Mouse (Mus musculus) R1 (cell line): ENCODE data around the gene Usp49.
"Not testable (repeated sequence)": the region's sequence is repeated elsewhere in the genome, so short reads cannot be mapped to it uniquely, and the experiment has no call there.

Experiments used
- DNase-seq: peaks from one replicate; pipeline ENCODE4 v3.0.0-alpha.2; 2018; ENCODE audit warnings: low read depth, low spot score

Usp49 gene

DNA sequence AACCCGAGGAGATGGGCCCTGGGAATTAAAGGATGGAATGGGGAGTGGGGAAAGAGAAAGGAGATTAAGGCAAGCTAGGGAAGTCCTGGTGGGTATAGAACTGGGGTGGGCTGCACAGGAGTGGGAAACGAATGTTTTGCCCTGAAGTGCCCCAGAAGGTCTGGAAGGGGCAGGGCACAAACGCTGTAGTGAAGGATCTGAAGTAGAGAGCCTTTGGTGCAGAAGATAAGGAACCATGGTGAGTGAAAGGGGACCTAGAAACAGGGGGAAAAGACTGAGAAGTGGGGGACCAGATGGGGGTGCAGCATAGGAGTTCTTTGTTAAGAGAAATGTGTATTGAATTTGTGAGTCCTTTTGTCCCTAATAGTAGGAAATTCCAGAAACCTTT, at the start of gene Usp49:
TSS of gene Usp49 (plus strand) at position 13 of the 388 bp plus-strand sequence.
- DNase-seq, result no peak

GRCm38 (mm10) chr17:47580962-47581361, 49.5 kb upstream of the Usp49 start:
- DNase-seq, result peak; percentile 55

DNA sequence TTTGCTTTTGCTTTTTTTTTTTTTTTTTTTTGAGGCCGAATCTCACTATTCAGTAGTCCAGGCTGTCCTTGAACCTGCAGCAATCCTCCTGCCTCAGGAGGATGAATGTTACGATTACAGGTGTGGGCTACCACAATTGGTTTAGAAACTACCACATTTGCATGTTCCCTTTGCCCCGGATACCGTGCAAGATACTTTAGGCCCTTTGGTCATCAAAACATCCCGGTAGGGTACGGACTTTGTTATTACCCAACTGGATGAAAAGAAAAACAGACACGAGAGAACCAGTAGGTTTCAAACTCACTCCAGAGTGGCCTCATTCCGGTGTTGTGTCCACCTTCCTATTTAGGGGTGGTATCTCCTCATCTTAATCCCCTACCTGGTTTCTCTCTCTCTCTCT, 42.0 kb upstream of the Usp49 start:
- no peak for DNase-seq

DNA sequence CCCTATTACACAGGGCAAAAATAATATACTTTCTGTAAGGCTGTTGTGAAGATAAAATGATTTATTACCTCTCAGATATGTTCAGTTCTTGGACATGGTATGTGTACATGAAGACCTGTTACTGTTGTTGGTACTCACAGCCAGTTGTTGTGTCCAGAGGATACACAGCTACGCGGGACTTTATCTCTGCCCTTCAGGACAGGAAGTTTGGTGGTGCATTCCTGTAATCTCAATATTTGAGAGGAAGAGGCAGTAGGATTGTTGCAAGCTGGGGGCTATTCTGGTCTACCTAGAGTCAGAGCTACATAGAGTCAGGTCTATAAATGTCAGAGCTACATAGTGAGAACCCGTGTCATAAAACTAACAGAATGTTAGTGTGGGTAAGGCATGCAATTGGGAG, 39.4 kb upstream of the Usp49 start:
- no peak for DNase-seq

GRCm38 (mm10) chr17:47593215-47593853, 37.2 kb upstream of the Usp49 start:
- DNase-seq, result peak; percentile 96

DNA sequence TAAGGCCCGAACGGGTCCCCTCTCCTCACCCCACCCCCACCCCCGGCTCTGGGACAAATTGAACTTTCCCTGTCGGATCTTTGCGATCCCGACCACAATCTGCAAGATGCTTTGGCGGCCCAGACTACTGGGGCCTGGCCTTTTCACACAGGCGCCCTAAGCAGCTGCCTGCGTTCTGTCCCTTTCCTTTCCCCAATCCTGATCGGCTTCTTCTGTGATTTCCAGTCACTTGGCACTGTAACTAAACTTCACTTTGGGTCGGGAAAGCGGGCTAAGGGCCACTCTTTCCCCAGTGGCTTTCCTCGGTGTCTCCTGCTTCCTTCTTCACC, 36.7 kb upstream of the Usp49 start:
- no peak for DNase-seq

DNA sequence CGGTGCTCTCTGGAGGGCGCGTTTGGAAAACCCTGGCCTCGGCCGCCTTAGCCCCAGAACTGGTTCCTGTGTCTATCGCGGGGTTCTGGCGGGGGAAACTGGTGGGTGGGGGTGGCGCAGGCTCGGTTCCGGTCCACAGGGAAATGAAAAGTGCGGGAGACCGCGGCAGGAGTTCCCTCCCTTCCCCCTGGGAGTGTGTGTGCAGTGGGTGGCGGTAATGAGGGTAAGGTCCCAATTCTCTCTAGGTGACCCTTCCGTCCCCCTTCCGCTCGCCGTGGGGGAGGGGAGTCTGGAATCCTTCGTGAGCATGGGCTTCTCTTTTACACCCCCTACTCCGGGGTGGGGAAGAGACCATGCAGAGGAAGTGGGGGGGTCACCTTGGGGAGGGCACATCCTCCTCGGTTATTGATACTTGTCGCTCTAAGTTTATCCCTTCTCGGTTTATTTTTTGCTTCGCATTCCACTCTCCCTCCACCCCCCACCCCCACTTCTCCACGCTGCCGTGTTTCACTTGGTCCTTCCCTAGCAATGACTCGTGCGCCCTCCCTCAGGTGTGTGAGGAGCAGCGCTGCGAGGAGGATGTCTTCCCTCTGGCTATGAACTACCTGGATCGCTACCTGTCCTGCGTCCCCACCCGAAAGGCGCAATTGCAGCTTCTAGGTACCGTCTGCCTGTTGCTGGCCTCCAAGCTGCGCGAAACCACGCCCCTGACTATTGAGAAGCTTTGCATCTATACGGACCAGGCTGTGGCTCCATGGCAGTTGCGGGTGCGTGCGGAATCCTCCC, 36.1 kb upstream of the Usp49 start:
- DNase-seq, result peak; percentile 76

GRCm38 (mm10) chr17:47594969-47595247, 35.6 kb upstream of the Usp49 start:
- DNase-seq, result no peak

GRCm38 (mm10) chr17:47595248-47596161, 35.0 kb upstream of the Usp49 start:
- peak; percentile 92 for DNase-seq

DNA sequence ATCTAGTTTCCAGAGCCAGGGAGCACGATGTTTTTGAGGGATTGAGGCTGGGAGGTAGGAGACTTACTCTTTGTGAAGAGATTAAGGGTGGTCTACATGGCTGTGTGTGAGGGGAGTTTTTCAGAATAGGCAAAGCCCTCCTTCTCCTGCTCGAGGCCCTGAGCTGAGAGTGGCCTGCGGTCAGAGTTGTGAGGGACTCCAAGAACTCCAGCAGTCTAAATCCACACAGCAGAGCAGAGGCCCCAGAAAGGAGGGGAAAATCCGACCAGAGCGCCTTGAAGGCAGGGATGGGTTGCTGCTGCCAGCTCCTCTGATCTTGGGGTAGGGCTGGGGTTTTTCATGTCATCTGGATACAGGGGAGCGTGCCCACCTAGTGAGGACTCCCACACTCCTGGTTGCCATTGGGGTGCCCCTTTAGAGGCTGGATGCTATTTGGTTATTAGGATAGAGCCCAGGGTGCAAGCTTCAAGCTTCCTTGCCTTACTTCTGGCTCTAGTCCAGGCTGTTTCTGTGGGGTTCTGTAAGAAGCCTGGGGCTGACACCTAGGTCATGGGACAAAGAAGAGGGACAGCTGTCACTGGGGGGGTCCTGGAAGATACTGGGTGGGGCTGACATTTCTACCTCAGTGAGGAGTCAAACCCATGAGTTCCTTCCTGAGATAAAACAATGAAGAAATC, 34.2 kb upstream of the Usp49 start:
- no peak for DNase-seq

- DNase-seq, result peak; percentile 53
These were observed 33.7 kb upstream of the Usp49 start for GRCm38 (mm10) chr17:47596839-47597164.

- DNase-seq, result no peak
These were observed 33.2 kb upstream of the Usp49 start for GRCm38 (mm10) chr17:47597261-47597660.

- peak; percentile 88 for DNase-seq
These were observed 32.5 kb upstream of the Usp49 start for GRCm38 (mm10) chr17:47597838-47598579.

- not testable (repeated sequence) for DNase-seq
These were observed 31.7 kb upstream of the Usp49 start for GRCm38 (mm10) chr17:47598580-47599304.

DNA sequence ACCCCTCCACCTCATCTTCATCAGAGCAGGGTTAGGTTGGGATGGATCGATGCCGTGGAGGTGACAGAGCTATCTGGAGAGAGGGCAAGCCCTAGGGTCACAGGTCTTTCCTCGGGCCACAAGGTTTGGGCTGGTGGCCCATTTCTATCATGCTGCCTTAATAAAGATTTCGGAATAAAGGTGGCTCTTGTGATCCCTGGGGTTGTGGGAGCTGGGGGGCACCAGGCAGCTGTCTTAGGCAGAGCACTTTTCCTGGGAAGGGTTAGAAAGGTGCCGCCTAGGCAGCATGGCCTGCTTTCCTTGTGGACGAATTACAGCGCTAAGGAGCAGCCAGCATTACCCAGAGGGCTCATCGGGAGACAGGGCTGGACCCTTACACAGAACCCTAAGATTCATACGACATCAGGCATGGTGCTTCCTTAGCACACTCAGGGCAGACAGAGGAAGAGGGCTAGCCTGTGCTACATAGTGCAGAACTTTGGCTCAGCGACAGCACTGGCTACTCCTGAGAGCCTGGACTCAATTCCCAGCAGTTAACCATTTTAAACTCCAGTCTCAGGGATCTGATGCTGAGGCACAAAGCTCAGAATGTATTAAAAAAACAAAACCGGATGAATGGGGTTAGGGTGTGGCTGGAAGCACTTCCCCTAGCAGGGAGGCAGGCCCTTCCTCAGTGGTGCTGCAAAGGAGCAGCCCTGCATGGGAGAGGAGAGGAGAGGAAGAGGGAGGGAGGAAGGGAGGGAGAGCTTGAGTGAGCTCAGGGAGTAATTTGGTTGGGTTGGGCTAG, 30.8 kb upstream of the Usp49 start:
- peak; percentile 86 for DNase-seq

DNA sequence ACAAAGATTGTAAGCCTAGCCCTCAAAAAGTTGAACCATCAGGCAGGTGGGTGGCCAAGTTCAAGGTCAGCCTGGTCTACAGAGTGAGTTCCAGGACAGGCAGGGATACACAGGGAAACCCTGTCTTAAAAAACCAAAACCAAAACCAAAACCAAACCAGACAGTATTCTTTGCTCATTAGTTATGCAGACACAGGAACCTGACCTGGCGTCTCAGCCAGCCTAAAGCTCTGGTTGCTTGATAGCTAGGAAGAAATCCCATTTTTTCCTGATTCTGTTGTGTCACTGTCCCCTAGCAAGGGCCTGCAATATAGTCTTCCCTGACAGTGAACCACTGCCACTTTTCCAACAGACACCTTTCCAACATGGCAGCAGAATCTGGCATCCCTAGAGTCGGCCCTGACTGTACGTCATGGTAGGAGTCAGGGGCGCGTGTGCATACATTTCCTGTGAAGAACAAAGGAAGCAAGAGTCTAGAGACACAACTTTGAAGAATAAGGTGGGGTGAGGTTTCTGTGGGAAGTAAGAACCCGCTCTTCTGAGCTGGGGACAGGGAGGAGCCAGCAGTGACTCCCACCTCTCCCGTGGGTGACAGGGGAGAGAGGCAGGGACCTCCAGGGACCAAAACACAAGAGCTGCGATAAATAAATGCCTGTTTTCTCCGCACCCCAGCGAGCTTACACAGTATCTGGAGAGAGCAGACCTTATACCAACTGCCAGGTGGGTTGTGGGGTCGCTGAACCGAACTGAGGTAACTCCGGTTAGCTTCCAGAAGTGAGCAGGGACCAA, 29.7 kb upstream of the Usp49 start:
- DNase-seq, result peak; percentile 64

DNA sequence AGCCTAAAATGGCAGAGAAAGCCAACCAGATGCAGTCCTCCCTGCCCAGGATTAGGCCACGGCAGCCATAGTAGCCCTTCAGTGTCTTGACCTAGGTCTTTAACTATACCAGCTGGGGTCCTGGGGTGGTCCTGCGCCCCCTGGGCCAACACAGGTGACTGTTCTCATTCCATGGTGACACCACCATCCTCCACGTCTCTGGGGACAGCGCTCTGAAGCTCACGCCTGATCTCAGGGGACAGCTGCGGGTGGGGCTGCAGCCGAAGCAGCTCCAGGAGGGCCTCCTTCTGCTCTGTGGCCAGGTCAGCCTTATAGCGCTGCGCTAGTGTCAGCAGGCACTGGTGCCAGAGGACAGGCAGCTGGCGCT, 29.1 kb upstream of the Usp49 start:
- DNase-seq, result no peak

GRCm38 (mm10) chr17:47602289-47602688, 28.2 kb upstream of the Usp49 start:
- no peak for DNase-seq

DNA sequence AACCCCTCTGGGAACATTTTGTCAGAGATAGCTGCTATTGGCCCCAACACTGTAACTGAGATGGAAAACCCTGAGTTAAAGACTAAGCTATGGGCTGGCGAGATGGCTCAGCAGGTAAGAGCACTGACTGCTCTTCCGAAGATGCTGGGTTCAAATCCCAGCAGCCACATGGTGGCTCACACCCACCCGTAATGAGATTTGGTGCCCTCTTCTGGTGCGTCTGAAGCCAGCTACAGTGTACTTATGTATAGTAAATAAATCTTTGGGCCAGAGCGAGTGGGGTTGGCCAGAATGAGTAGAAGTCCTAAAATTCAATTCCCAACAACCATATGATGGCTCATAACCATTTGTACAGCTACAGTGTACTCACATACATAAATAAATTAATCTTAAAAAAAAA, 24.3 kb upstream of the Usp49 start:
- peak; percentile 47 for DNase-seq
